Comparison of ENCODE assay signal across 15 mouse cellular contexts in genomic region chr1:132201936-132202335, GRCm38 (mm10). TPM values are rescaled to one million over a fixed set of nuclear protein-coding genes. Genes with fewer than 3 reads are reported as not detected.
DNase-seq lines count a peak whose midpoint lies in the region; ATAC-seq lines count a peak whose summit lies in the region.
"Had no signal": no experiment of that assay in that cellular context is flagged by ENCODE, and none has a peak within 500 bp of the region (broad histone marks: within the 10 kb centered on the region; RNA-seq: fewer than 3 reads in every experiment).

No protein-coding gene starts in this region.

- H3K4me1 ChIP-seq in hindbrain, embryonic 10.5 days (replicated peaks): peaks cover 87% of the 10 kb centered on the region
- peaks cover 16% of the 10 kb centered on the region for H3K4me1 ChIP-seq in hindbrain, embryonic 11.5 days (replicated peaks; ENCODE audit: control insufficient read depth, insufficient read depth, low read length)
- H3K4me1 ChIP-seq in embryonic facial prominence, embryonic 15.5 days: peaks cover 25% of the 10 kb centered on the region
- H3K4me1 ChIP-seq in hindbrain, embryonic 16.5 days (ENCODE audit: control insufficient read depth, insufficient read depth, low read depth, low read length): peaks cover 41% of the 10 kb centered on the region
- H3K4me1 ChIP-seq in midbrain, embryonic 16.5 days (ENCODE audit: control insufficient read depth, insufficient read depth, low read length): peaks cover 61% of the 10 kb centered on the region

- no peaks in the 10 kb centered on the region for H3K9me3 ChIP-seq in hindbrain, embryonic 10.5 days
- no peaks in the 10 kb centered on the region for H3K9me3 ChIP-seq in hindbrain, embryonic 11.5 days (ENCODE audit: control insufficient read depth, low read length)
- H3K9me3 ChIP-seq in embryonic facial prominence, embryonic 15.5 days (replicated peaks): no peaks in the 10 kb centered on the region
- no peaks in the 10 kb centered on the region for H3K9me3 ChIP-seq in hindbrain, embryonic 16.5 days (ENCODE audit: control insufficient read depth, low read length)
- no peaks in the 10 kb centered on the region for H3K9me3 ChIP-seq in midbrain, embryonic 16.5 days (replicated peaks; ENCODE audit: control insufficient read depth, low read length, poor library complexity, severe bottlenecking)
- H3K9me3 ChIP-seq: kidney, embryonic 15.5 days; stomach, embryonic 15.5 days had no signal

- no peak overlapping the region for H3K4me2 ChIP-seq in hindbrain, embryonic 11.5 days (replicated peaks; ENCODE audit: low read depth, low read length)
- H3K4me2 ChIP-seq in embryonic facial prominence, embryonic 15.5 days (replicated peaks): peak overlapping the region; percentile 51
- H3K4me2 ChIP-seq in hindbrain, embryonic 16.5 days (ENCODE audit: low read length): peak overlapping the region; percentile 46
- H3K4me2 ChIP-seq in midbrain, embryonic 16.5 days (ENCODE audit: low read length): peak overlapping the region; percentile 46
- H3K4me2 ChIP-seq: kidney, embryonic 15.5 days; stomach, embryonic 15.5 days had no signal

- peaks cover 27% of the 10 kb centered on the region for H3K27me3 ChIP-seq in hindbrain, embryonic 10.5 days (ENCODE audit: insufficient read depth, poor library complexity, severe bottlenecking)
- no peaks in the 10 kb centered on the region for H3K27me3 ChIP-seq in hindbrain, embryonic 11.5 days (ENCODE audit: control insufficient read depth, insufficient read depth, low read length)
- H3K27me3 ChIP-seq in embryonic facial prominence, embryonic 15.5 days: peaks cover 19% of the 10 kb centered on the region; the same call in 1 of the 2 replicates
- H3K27me3 ChIP-seq in hindbrain, embryonic 16.5 days (replicated peaks; ENCODE audit: control insufficient read depth, insufficient read depth, low read length): no peaks in the 10 kb centered on the region
- H3K27me3 ChIP-seq in midbrain, embryonic 16.5 days (ENCODE audit: control insufficient read depth, insufficient read depth, low read depth, low read length): no peaks in the 10 kb centered on the region

- peaks cover 6% of the 10 kb centered on the region for H3K36me3 ChIP-seq in hindbrain, embryonic 10.5 days
- no peaks in the 10 kb centered on the region for H3K36me3 ChIP-seq in hindbrain, embryonic 11.5 days (ENCODE audit: control insufficient read depth, insufficient read depth, low read length)
- H3K36me3 ChIP-seq in embryonic facial prominence, embryonic 15.5 days: no peaks in the 10 kb centered on the region
- no peaks in the 10 kb centered on the region for H3K36me3 ChIP-seq in hindbrain, embryonic 16.5 days (ENCODE audit: control insufficient read depth, insufficient read depth, low read length)
- no peaks in the 10 kb centered on the region for H3K36me3 ChIP-seq in midbrain, embryonic 16.5 days (ENCODE audit: control insufficient read depth, insufficient read depth, low read length)
- H3K36me3 ChIP-seq: kidney, embryonic 15.5 days; stomach, embryonic 15.5 days had no signal

- no peak for DNase-seq in hindbrain, embryonic 10.5 days (ENCODE audit: low spot score)
- no peak for DNase-seq in hindbrain, embryonic 11.5 days (ENCODE audit: low spot score)
- DNase-seq in urinary bladder, postnatal 14 days (ENCODE audit: low spot score): no peak
- DNase-seq in ovary, postnatal 10 days (ENCODE audit: low spot score): no peak
- DNase-seq: layer of hippocampus, postnatal 36 days; lung, adult 18-20 months had no signal

- 68% methylated on average over 2 of the region's 2 CpGs for WGBS in hindbrain, embryonic 10.5 days
- 54% methylated on average over 2 of the region's 2 CpGs for WGBS in hindbrain, embryonic 11.5 days
- 50% methylated on average over 2 of the region's 2 CpGs for WGBS in embryonic facial prominence, embryonic 15.5 days
- WGBS in hindbrain, embryonic 16.5 days: 58% methylated on average over 2 of the region's 2 CpGs
- WGBS in midbrain, embryonic 16.5 days: 40% methylated on average over 2 of the region's 2 CpGs

- H3K27ac ChIP-seq in hindbrain, embryonic 10.5 days: peak overlapping the region; percentile 81
- no peak overlapping the region for H3K27ac ChIP-seq in hindbrain, embryonic 11.5 days (ENCODE audit: low read depth, low read length)
- H3K27ac ChIP-seq in embryonic facial prominence, embryonic 15.5 days (replicated peaks): no peak overlapping the region
- H3K27ac ChIP-seq in hindbrain, embryonic 16.5 days (ENCODE audit: low read depth, low read length): peak overlapping the region; percentile 13; the same call in 1 of the 2 replicates
- H3K27ac ChIP-seq in midbrain, embryonic 16.5 days (ENCODE audit: low read length): peak overlapping the region; percentile 78
- H3K27ac ChIP-seq: kidney, embryonic 15.5 days had no signal

- ATAC-seq in hindbrain, embryonic 11.5 days (ENCODE audit: low FRiP score): no peak
- ATAC-seq in embryonic facial prominence, embryonic 15.5 days (ENCODE audit: insufficient number of reproducible peaks, low FRiP score, low TSS enrichment, low read depth): no peak
- ATAC-seq in hindbrain, embryonic 16.5 days: no peak
- ATAC-seq in midbrain, embryonic 16.5 days: no peak
- no peak for ATAC-seq in megakaryocyte-erythroid progenitor cell, adult 5-6 weeks (replicated peaks; ENCODE audit: low FRiP score, low TSS enrichment, poor library complexity, severe bottlenecking)

- no peak overlapping the region for H3K9ac ChIP-seq in hindbrain, embryonic 11.5 days (ENCODE audit: low read depth, low read length)
- no peak overlapping the region for H3K9ac ChIP-seq in embryonic facial prominence, embryonic 15.5 days
- H3K9ac ChIP-seq in hindbrain, embryonic 16.5 days (ENCODE audit: low read depth, low read length): no peak overlapping the region
- H3K9ac ChIP-seq in midbrain, embryonic 16.5 days (ENCODE audit: low read depth, low read length): no peak overlapping the region
- H3K9ac ChIP-seq: kidney, embryonic 15.5 days; stomach, embryonic 15.5 days had no signal

- no peak overlapping the region for H3K4me3 ChIP-seq in hindbrain, embryonic 10.5 days
- H3K4me3 ChIP-seq in hindbrain, embryonic 11.5 days (ENCODE audit: low read depth, low read length): no peak overlapping the region
- H3K4me3 ChIP-seq in embryonic facial prominence, embryonic 15.5 days (replicated peaks): peak overlapping the region; percentile 40; the same call in 1 of the 2 replicates
- no peak overlapping the region for H3K4me3 ChIP-seq in hindbrain, embryonic 16.5 days (ENCODE audit: low read length)
- H3K4me3 ChIP-seq in midbrain, embryonic 16.5 days (ENCODE audit: low read depth, low read length): no peak overlapping the region; the same call in 1 of the 2 replicates
- H3K4me3 ChIP-seq: kidney, embryonic 15.5 days; stomach, embryonic 15.5 days had no signal

RNA-seq across cellular contexts. Expression of gene AC124108.1, which starts 10.7 kb away (rescaled TPM):
- 1.6 and 2.8 TPM in 2 replicates for polyA plus RNA-seq in hindbrain, embryonic 10.5 days (2016; fragmentation: Nextera tagmentation; extraction: Ambion mirVana)
- 2.9 and 4.8 TPM in 2 replicates for polyA plus RNA-seq in hindbrain, embryonic 11.5 days (2014; fragmentation: Nextera tagmentation; extraction: Ambion mirVana)
- 0.37 and 0.43 TPM in 2 replicates for polyA plus RNA-seq in embryonic facial prominence, embryonic 15.5 days (2015; fragmentation: Nextera tagmentation; extraction: Ambion mirVana)
- polyA plus RNA-seq in hindbrain, embryonic 16.5 days (2015; fragmentation: Nextera tagmentation; extraction: Ambion mirVana): 1.8 and 2.3 TPM in 2 replicates
- polyA plus RNA-seq in midbrain, embryonic 16.5 days (2015; fragmentation: Nextera tagmentation; extraction: Ambion mirVana): 2.8 and 4.0 TPM in 2 replicates
- not detected in 2 replicates for total RNA-seq in megakaryocyte-erythroid progenitor cell, adult 5-6 weeks (2014; fragmentation: Nextera tagmentation)
- not detected in 2 replicates for total RNA-seq in megakaryocyte-erythroid progenitor cell, adult 5-6 weeks (2017)
- total RNA-seq: common myeloid progenitor, adult 5-6 weeks; heart, postnatal 25 days had no signal

RNA-seq across cellular contexts. Expression of gene Lemd1, which starts 10.7 kb away (rescaled TPM):
- polyA plus RNA-seq in hindbrain, embryonic 10.5 days (2016; fragmentation: Nextera tagmentation; extraction: Ambion mirVana): 2.6 and 7.7 TPM in 2 replicates
- 8.9 and 11.3 TPM in 2 replicates for polyA plus RNA-seq in hindbrain, embryonic 11.5 days (2014; fragmentation: Nextera tagmentation; extraction: Ambion mirVana)
- 0.79 and 0.91 TPM in 2 replicates for polyA plus RNA-seq in embryonic facial prominence, embryonic 15.5 days (2015; fragmentation: Nextera tagmentation; extraction: Ambion mirVana)
- 11.4 and 14.0 TPM in 2 replicates for polyA plus RNA-seq in hindbrain, embryonic 16.5 days (2015; fragmentation: Nextera tagmentation; extraction: Ambion mirVana)
- 16.2 and 18.0 TPM in 2 replicates for polyA plus RNA-seq in midbrain, embryonic 16.5 days (2015; fragmentation: Nextera tagmentation; extraction: Ambion mirVana)
- not detected in 2 replicates for total RNA-seq in megakaryocyte-erythroid progenitor cell, adult 5-6 weeks (2014; fragmentation: Nextera tagmentation)
- not detected in 2 replicates for total RNA-seq in megakaryocyte-erythroid progenitor cell, adult 5-6 weeks (2017)
- total RNA-seq: common myeloid progenitor, adult 5-6 weeks; heart, postnatal 25 days had no signal

RNA-seq across cellular contexts. Expression of gene Gm10188, which starts 27.6 kb away (rescaled TPM):
- 0.24 and 0.31 TPM in 2 replicates for polyA plus RNA-seq in hindbrain, embryonic 10.5 days (2016; fragmentation: Nextera tagmentation; extraction: Ambion mirVana)
- not detected in 2 replicates for polyA plus RNA-seq in hindbrain, embryonic 11.5 days (2014; fragmentation: Nextera tagmentation; extraction: Ambion mirVana)
- polyA plus RNA-seq in embryonic facial prominence, embryonic 15.5 days (2015; fragmentation: Nextera tagmentation; extraction: Ambion mirVana): not detected in 2 replicates
- polyA plus RNA-seq in hindbrain, embryonic 16.5 days (2015; fragmentation: Nextera tagmentation; extraction: Ambion mirVana): not detected in 2 replicates
- 0.28 and 0.63 TPM in 2 replicates for polyA plus RNA-seq in midbrain, embryonic 16.5 days (2015; fragmentation: Nextera tagmentation; extraction: Ambion mirVana)
- not detected in 2 replicates for total RNA-seq in megakaryocyte-erythroid progenitor cell, adult 5-6 weeks (2014; fragmentation: Nextera tagmentation)
- not detected in 2 replicates for total RNA-seq in megakaryocyte-erythroid progenitor cell, adult 5-6 weeks (2017)
- total RNA-seq: common myeloid progenitor, adult 5-6 weeks; heart, postnatal 25 days; layer of hippocampus, postnatal 36 days had no signal
- polyA plus RNA-seq: gonadal fat pad, adult 2 months; kidney, embryonic 15.5 days; stomach, embryonic 15.5 days had no signal

Comparison
In these comparisons a context has a peak if more than half of its experiments do, and no peak if none do; other contexts are left out.
1. H3K27ac ChIP-seq: peak in hindbrain, embryonic 10.5 days (single experiment), hindbrain, embryonic 16.5 days (single experiment) and midbrain, embryonic 16.5 days (single experiment); none in hindbrain, embryonic 11.5 days (single experiment) and embryonic facial prominence, embryonic 15.5 days (single experiment).